Mouse (Mus musculus) thymus, postnatal 25 days (tissue): ENCODE data around the gene Gstt1.
"Not testable (repeated sequence)": the region's sequence is repeated elsewhere in the genome, so short reads cannot be mapped to it uniquely, and the experiment has no call there.

Source experiments
- DNase-seq: peaks from one replicate; pipeline ENCODE4 v3.0.0; 2022

Gene Gstt1

GRCm38 (mm10) chr10:75798176-75798696 is at the start of gene Gstt1:
Gene Gstt1 (minus strand): TSS chr10:75798584.
- DNase-seq: no peak

- DNase-seq: no peak
Measured at GRCm38 (mm10) chr10:75845306-75845930, 47.0 kb upstream of the Gstt1 start.

GRCm38 (mm10) chr10:75844800-75845199 is 46.4 kb upstream of the Gstt1 start:
- DNase-seq: no peak

- not testable (repeated sequence) for DNase-seq
Measured at GRCm38 (mm10) chr10:75843898-75844297, 45.5 kb upstream of the Gstt1 start.

GRCm38 (mm10) chr10:75839092-75839491 is 40.7 kb upstream of the Gstt1 start:
- no peak for DNase-seq

GRCm38 (mm10) chr10:75837248-75837759 is 38.9 kb upstream of the Gstt1 start, which contains the start of gene Gstt2:
Gene Gstt2 (minus strand): TSS chr10:75837424.
- DNase-seq: peak; percentile 90

- peak; percentile 83 for DNase-seq
Measured at GRCm38 (mm10) chr10:75835761-75836531, 37.6 kb upstream of the Gstt1 start.

- DNase-seq: peak; percentile 75
Measured at GRCm38 (mm10) chr10:75835307-75835706, 36.9 kb upstream of the Gstt1 start.

- no peak for DNase-seq
Measured at GRCm38 (mm10) chr10:75834721-75835120, 36.3 kb upstream of the Gstt1 start.

GRCm38 (mm10) chr10:75834250-75834649 is 35.9 kb upstream of the Gstt1 start:
- DNase-seq: peak; percentile 80

- peak; percentile 44 for DNase-seq
Measured at GRCm38 (mm10) chr10:75833456-75834080, 35.2 kb upstream of the Gstt1 start.

GRCm38 (mm10) chr10:75832272-75832895 is 34.0 kb upstream of the Gstt1 start:
- DNase-seq: peak; percentile 78

- no peak for DNase-seq
Measured at GRCm38 (mm10) chr10:75830275-75830670, 31.9 kb upstream of the Gstt1 start.

- no peak for DNase-seq
Measured at GRCm38 (mm10) chr10:75829529-75830274, 31.3 kb upstream of the Gstt1 start.

GRCm38 (mm10) chr10:75828500-75828931 is 30.1 kb upstream of the Gstt1 start:
- no peak for DNase-seq

GRCm38 (mm10) chr10:75827668-75828360 is 29.4 kb upstream of the Gstt1 start:
- DNase-seq: no peak

GRCm38 (mm10) chr10:75824530-75824929 is 26.1 kb upstream of the Gstt1 start:
- DNase-seq: no peak

- no peak for DNase-seq
Measured at GRCm38 (mm10) chr10:75823782-75824181, 25.4 kb upstream of the Gstt1 start.

GRCm38 (mm10) chr10:75822443-75822842 is 24.1 kb upstream of the Gstt1 start, which contains the start of gene Gstt4:
Gene Gstt4 (minus strand): TSS chr10:75822543.
- DNase-seq: no peak

- DNase-seq: no peak
Measured at GRCm38 (mm10) chr10:75819882-75820281, 21.5 kb upstream of the Gstt1 start.

- DNase-seq: no peak
Measured at GRCm38 (mm10) chr10:75818641-75819040, 20.3 kb upstream of the Gstt1 start.
